Mouse (Mus musculus): ENCODE data around the gene Id4. TPM values are rescaled to one million over a fixed set of nuclear protein-coding genes. Genes with fewer than 3 reads are reported as not detected.

Gene Id4
- total and polyA plus RNA-seq, 3 experiments, result not detected

DNA sequence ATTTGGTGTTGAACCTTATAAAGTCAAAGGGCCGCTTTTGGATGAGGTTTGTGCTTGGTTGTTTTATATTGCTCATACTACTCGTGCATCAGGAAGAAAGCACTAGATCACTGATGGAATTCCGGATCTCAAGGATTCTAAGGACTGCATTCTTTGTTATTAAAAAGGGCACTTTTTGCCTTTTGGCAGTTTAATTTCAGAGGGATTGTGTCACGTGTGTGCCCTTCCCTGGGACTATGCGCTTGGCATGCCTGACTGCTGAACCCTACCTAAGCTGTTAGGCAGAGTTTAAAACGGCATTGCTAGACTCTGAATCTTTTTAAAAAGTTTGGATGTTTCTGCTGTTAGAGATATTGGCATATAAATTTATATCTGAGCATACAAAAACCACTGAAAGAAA lies 4.0 kb downstream of the Id4 start:
- Histone ChIP-seq H3K9me3 (replicated peaks; ENCODE audit: insufficient read depth, low read length) (no peaks in the 10 kb centered on the region), H3K27ac (ENCODE audit: control insufficient read depth, low read depth, low read length) (no peak overlapping the region), H3K9ac (ENCODE audit: control insufficient read depth, low read depth, low read length, poor library complexity, severe bottlenecking) (no peak overlapping the region), H3K79me2 (ENCODE audit: control insufficient read depth, insufficient read depth, low read length, poor library complexity) (no peaks in the 10 kb centered on the region), H3K4me3 (ENCODE audit: control insufficient read depth in 1 of 2, insufficient read depth in 1 of 2, low read depth in 2 of 2, low read length in 2 of 2) (no peak overlapping the region), H3K36me3 (ENCODE audit: control insufficient read depth in 1 of 2, insufficient read depth in 2 of 2, low read length in 2 of 2) (no peaks in the 10 kb centered on the region), H3K4me1 (ENCODE audit: control insufficient read depth in 1 of 2, insufficient read depth in 2 of 2, low read length in 2 of 2) (no peaks in the 10 kb centered on the region), H3K27me3 (ENCODE audit: control insufficient read depth in 1 of 2, insufficient read depth in 2 of 2, low read length in 2 of 2) (no peaks in the 10 kb centered on the region)
- DNase-seq (ENCODE audit: low read depth, low spot score), result no peak
- TF ChIP-seq POLR2AphosphoS5 (IDR thresholded peaks at IDR 0.05; ENCODE audit: borderline replicate concordance, low read depth, low read length), result no peak
- TF ChIP-seq MEF2A (IDR thresholded peaks at IDR 0.05; ENCODE audit: extremely low read depth, insufficient replicate concordance, low read depth, low read length, poor library complexity, severe bottlenecking), result no peak
- TF ChIP-seq GABPA (IDR thresholded peaks at IDR 0.05; ENCODE audit: low read depth, low read length), result no peak
- no peak for TF ChIP-seq ZC3H11A (IDR thresholded peaks at IDR 0.05; ENCODE audit: low read depth, low read length)
- no peak for TF ChIP-seq ZNF384 (IDR thresholded peaks at IDR 0.05; ENCODE audit: low read depth, low read length)
- TF ChIP-seq GATA1 (IDR thresholded peaks at IDR 0.05; ENCODE audit: low read depth, low read length), result no peak
- TF ChIP-seq POLR2A (IDR thresholded peaks at IDR 0.05; ENCODE audit: control insufficient read depth in 1 of 2, insufficient read depth in 1 of 2, low read depth in 1 of 2, low read length in 2 of 2, poor library complexity in 1 of 2), result no peak
- TF ChIP-seq MYC (IDR thresholded peaks at IDR 0.05; ENCODE audit: low read depth, low read length), result no peak
- no peak for TF ChIP-seq MAFK (IDR thresholded peaks at IDR 0.05; ENCODE audit: borderline replicate concordance, low read depth, low read length)
- no peak for TF ChIP-seq SIN3A (IDR thresholded peaks at IDR 0.05; ENCODE audit: low read length)
- TF ChIP-seq MXI1 (IDR thresholded peaks at IDR 0.05; ENCODE audit: low read depth, low read length), result no peak
- TF ChIP-seq HCFC1 (IDR thresholded peaks at IDR 0.05; ENCODE audit: low read depth, low read length), result no peak
- no peak for TF ChIP-seq MAX (IDR thresholded peaks at IDR 0.05; ENCODE audit: low read length)
- TF ChIP-seq TAL1 (IDR thresholded peaks at IDR 0.05; ENCODE audit: low read length), result no peak
- TF ChIP-seq EP300 (IDR thresholded peaks at IDR 0.05; ENCODE audit: low read depth in 1 of 2, low read length in 2 of 2), result no peak
- TF ChIP-seq KAT2A (conservative IDR thresholded peaks at IDR 0.05; ENCODE audit: low read depth, low read length), result no peak

DNA sequence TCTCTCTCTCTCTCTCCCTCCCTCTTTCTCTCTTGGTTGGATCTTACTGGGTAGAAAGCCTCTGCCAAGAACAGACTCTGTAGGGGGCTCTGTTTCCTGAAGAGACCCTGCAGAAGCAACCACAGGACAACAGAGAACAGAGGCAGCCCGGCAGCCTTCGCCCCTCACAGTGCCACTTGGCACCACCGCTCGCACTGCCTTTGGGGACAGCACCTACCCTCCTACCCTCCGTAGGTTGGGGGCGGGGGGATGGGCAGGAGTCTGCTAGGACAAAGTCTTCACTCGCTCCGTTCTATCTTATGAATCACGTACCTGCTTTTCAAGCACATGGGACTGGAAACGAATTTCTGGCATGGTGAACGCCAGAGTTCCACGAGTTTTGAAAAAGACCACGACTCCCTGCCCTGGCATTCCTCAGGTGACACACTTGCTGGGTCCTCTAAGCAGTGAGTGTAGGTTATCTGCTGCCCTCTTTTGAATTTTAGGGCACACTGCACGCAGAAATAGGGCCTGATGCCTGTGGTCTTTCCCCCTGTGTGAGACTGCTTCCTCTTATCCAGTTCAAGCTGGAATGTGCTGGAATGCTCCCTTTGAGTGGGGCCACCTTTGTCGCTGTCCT lies 12.5 kb downstream of the Id4 start:
- Histone ChIP-seq H3K36me3 (ENCODE audit: control insufficient read depth in 1 of 2, insufficient read depth in 2 of 2, low read length in 2 of 2) (no peaks in the 10 kb centered on the region), H3K27me3 (ENCODE audit: control insufficient read depth in 1 of 2, insufficient read depth in 2 of 2, low read length in 2 of 2) (no peaks in the 10 kb centered on the region; a peak in 1 of 4 replicates), H3K27ac (ENCODE audit: control insufficient read depth, low read depth, low read length) (no peak overlapping the region), H3K9me3 (replicated peaks; ENCODE audit: insufficient read depth, low read length) (no peaks in the 10 kb centered on the region), H3K79me2 (ENCODE audit: control insufficient read depth, insufficient read depth, low read length, poor library complexity) (no peaks in the 10 kb centered on the region), H3K4me3 (ENCODE audit: control insufficient read depth in 1 of 2, insufficient read depth in 1 of 2, low read depth in 2 of 2, low read length in 2 of 2) (no peak overlapping the region), H3K9ac (ENCODE audit: control insufficient read depth, low read depth, low read length, poor library complexity, severe bottlenecking) (no peak overlapping the region), H3K4me1 (ENCODE audit: control insufficient read depth in 1 of 2, insufficient read depth in 2 of 2, low read length in 2 of 2) (no peaks in the 10 kb centered on the region)
- TF ChIP-seq MAZ (IDR thresholded peaks at IDR 0.05; ENCODE audit: low read depth, low read length), result no peak
- TF ChIP-seq KAT2A (conservative IDR thresholded peaks at IDR 0.05; ENCODE audit: low read depth, low read length), result no peak
- TF ChIP-seq ZC3H11A (IDR thresholded peaks at IDR 0.05; ENCODE audit: low read depth, low read length), result no peak
- TF ChIP-seq BHLHE40 (IDR thresholded peaks at IDR 0.05; ENCODE audit: borderline replicate concordance, low read depth, low read length), result no peak
- TF ChIP-seq MYC (IDR thresholded peaks at IDR 0.05; ENCODE audit: low read depth, low read length), result no peak
- no peak for TF ChIP-seq TAL1 (IDR thresholded peaks at IDR 0.05; ENCODE audit: low read length)
- no peak for TF ChIP-seq SIN3A (IDR thresholded peaks at IDR 0.05; ENCODE audit: low read length)
- TF ChIP-seq RAD21 (IDR thresholded peaks at IDR 0.05; ENCODE audit: low read depth, low read length), result no peak
- TF ChIP-seq MYB (IDR thresholded peaks at IDR 0.05; ENCODE audit: low read depth, low read length), result no peak
- TF ChIP-seq GATA1 (IDR thresholded peaks at IDR 0.05; ENCODE audit: low read depth, low read length), result no peak
- no peak for TF ChIP-seq USF2 (IDR thresholded peaks at IDR 0.05; ENCODE audit: borderline replicate concordance in 1 of 2, insufficient read depth in 1 of 2, low read depth in 1 of 2, low read length in 2 of 2)
- no peak for DNase-seq (ENCODE audit: low read depth, low spot score)
